22 mouse cellular contexts compared by ENCODE assay signal in the genomic region with DNA sequence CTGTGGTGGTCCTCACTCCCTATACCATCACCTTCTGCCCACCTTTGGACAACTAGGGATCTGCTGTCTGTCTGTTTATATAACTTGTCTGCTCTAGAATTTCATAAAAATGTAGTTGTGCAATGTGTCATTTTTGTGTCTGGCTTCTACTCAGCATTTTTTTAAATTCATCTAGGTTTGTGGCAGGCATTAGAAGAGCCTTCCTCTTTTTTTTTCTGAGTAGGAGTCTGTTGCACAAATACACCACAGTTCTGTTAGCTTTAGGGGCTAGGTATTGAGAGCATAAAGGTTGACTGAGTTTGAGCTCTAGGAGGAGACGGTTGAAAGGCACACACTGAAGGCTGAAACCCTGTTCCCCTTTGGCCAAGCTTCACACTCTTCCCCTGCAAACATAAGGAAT. TPM values are rescaled to one million over a fixed set of nuclear protein-coding genes. Genes with fewer than 3 reads are reported as not detected.
DNase-seq lines count a peak whose midpoint lies in the region; ATAC-seq and TF ChIP-seq lines count a peak whose summit lies in the region.
"Had no signal": no experiment of that assay in that cellular context is flagged by ENCODE, and none has a peak within 500 bp of the region (broad histone marks: within the 10 kb centered on the region; RNA-seq: fewer than 3 reads in every experiment).

No protein-coding gene starts in this region.

- no peaks in the 10 kb centered on the region for H3K27me3 ChIP-seq in heart, postnatal 0 days (ENCODE audit: control insufficient read depth, insufficient read depth, low read length)
- no peaks in the 10 kb centered on the region for H3K27me3 ChIP-seq in lung, postnatal 0 days (replicated peaks; ENCODE audit: insufficient read depth, low read length)
- H3K27me3 ChIP-seq: embryonic facial prominence, embryonic 15.5 days; hindbrain, embryonic 13.5 days; intestine, embryonic 15.5 days had no signal

- no peak overlapping the region for H3K4me3 ChIP-seq in heart, postnatal 0 days (ENCODE audit: low read depth, low read length)
- H3K4me3 ChIP-seq in lung, postnatal 0 days (ENCODE audit: low read depth, low read length): no peak overlapping the region
- no peak overlapping the region for H3K4me3 ChIP-seq in lung, adult 2 months (replicated peaks; ENCODE audit: extremely low read depth, low read depth, low read length)
- H3K4me3 ChIP-seq in brown adipose tissue, adult 24 weeks (ENCODE audit: insufficient read depth, low read depth, low read length): no peak overlapping the region
- H3K4me3 ChIP-seq: embryonic facial prominence, embryonic 15.5 days; erythroblast, embryonic 14.5 days; forebrain, embryonic 10.5 days; heart, adult 2 months; hindbrain, embryonic 13.5 days; intestine, embryonic 15.5 days had no signal

- ATAC-seq in heart, postnatal 0 days (ENCODE audit: insufficient read depth, low read depth): no peak
- ATAC-seq in lung, postnatal 0 days: no peak
- ATAC-seq in megakaryocyte, adult 5-6 weeks (ENCODE audit: poor library complexity, severe bottlenecking): peak; percentile 71
- ATAC-seq: forebrain, embryonic 14.5 days; intestine, embryonic 15.5 days had no signal

- intact Hi-C loops in heart, postnatal 36 days (cut with DNase I): no loop called here

- no peak for TF ChIP-seq POLR2A in lung, adult 2 months (IDR thresholded peaks at IDR 0.05; ENCODE audit: borderline replicate concordance, extremely low read depth, low read depth, low read length)

- H3K4me1 ChIP-seq in heart, postnatal 0 days (ENCODE audit: control insufficient read depth, insufficient read depth): peaks cover 29% of the 10 kb centered on the region
- H3K4me1 ChIP-seq in lung, postnatal 0 days (ENCODE audit: insufficient read depth, low read depth, low read length): no peaks in the 10 kb centered on the region
- peaks cover 3% of the 10 kb centered on the region; the same call in 1 of the 2 replicates for H3K4me1 ChIP-seq in lung, adult 2 months (ENCODE audit: control insufficient read depth, insufficient read depth, low read length)
- H3K4me1 ChIP-seq in brown adipose tissue, adult 24 weeks (ENCODE audit: control insufficient read depth, insufficient read depth, insufficient read length, low read length): peaks cover 11% of the 10 kb centered on the region
- H3K4me1 ChIP-seq: forebrain, embryonic 10.5 days had no signal

- H3K27ac ChIP-seq in heart, postnatal 0 days (ENCODE audit: low read depth): peak overlapping the region; percentile 90
- H3K27ac ChIP-seq in lung, postnatal 0 days (ENCODE audit: low read length): no peak overlapping the region
- H3K27ac ChIP-seq in brown adipose tissue, adult 24 weeks (replicated peaks; ENCODE audit: low read depth, low read length): peak overlapping the region; percentile 93
- H3K27ac ChIP-seq: embryonic facial prominence, embryonic 15.5 days; forebrain, embryonic 10.5 days; hindbrain, embryonic 13.5 days; intestine, embryonic 15.5 days had no signal

- 72% methylated on average over 1 of the region's 1 CpGs for WGBS in heart, postnatal 0 days
- 36% methylated on average over 1 of the region's 1 CpGs for WGBS in lung, postnatal 0 days
- 63% methylated on average over 1 of the region's 1 CpGs for WGBS in lung, adult 2 months

- H3K4me2 ChIP-seq in heart, postnatal 0 days (ENCODE audit: low read depth, low read length): no peak overlapping the region
- H3K4me2 ChIP-seq in lung, postnatal 0 days (replicated peaks; ENCODE audit: low read depth, low read length): no peak overlapping the region
- H3K4me2 ChIP-seq: embryonic facial prominence, embryonic 15.5 days; heart, embryonic 11.5 days; hindbrain, embryonic 13.5 days; intestine, embryonic 15.5 days had no signal

- H3K36me3 ChIP-seq in heart, postnatal 0 days (replicated peaks; ENCODE audit: control insufficient read depth, insufficient read depth, low read length): no peaks in the 10 kb centered on the region
- no peaks in the 10 kb centered on the region for H3K36me3 ChIP-seq in lung, postnatal 0 days (ENCODE audit: insufficient read depth, low read length)
- H3K36me3 ChIP-seq: embryonic facial prominence, embryonic 15.5 days; forebrain, embryonic 10.5 days; hindbrain, embryonic 13.5 days; intestine, embryonic 15.5 days had no signal

- no peaks in the 10 kb centered on the region for H3K9me3 ChIP-seq in heart, postnatal 0 days (replicated peaks; ENCODE audit: control insufficient read depth, low read length)
- H3K9me3 ChIP-seq in lung, postnatal 0 days (ENCODE audit: low read length): no peaks in the 10 kb centered on the region
- H3K9me3 ChIP-seq: embryonic facial prominence, embryonic 15.5 days; forebrain, embryonic 10.5 days; hindbrain, embryonic 13.5 days; intestine, embryonic 15.5 days had no signal

- DNase-seq in heart, postnatal 0 days (ENCODE audit: low spot score): no peak
- no peak for DNase-seq in heart, postnatal 36 days
- DNase-seq in lung, postnatal 0 days (ENCODE audit: low spot score): peak; percentile 16
- DNase-seq in lung, adult 2 months: no peak
- no peak for DNase-seq in frontal cortex, postnatal 25 days (ENCODE audit: low spot score in 2 of 2)
- DNase-seq in cerebellum, adult 11-12 months: no peak
- DNase-seq: adrenal gland, adult 2 months; adrenal gland, postnatal 25 days; cerebellum, adult 11 months; cerebellum, adult 9-10 months; cerebellum, postnatal 25 days; gastrocnemius, postnatal 10 days; heart, adult 2 months had no signal

- TF ChIP-seq CTCF in heart, postnatal 0 days (IDR thresholded peaks at IDR 0.05; ENCODE audit: low read depth): no peak
- TF ChIP-seq CTCF in lung, postnatal 0 days (IDR thresholded peaks at IDR 0.05): no peak
- TF ChIP-seq CTCF in lung, adult 2 months (IDR thresholded peaks at IDR 0.05; ENCODE audit: insufficient read depth, low read length): no peak

- TF ChIP-seq EP300 in heart, postnatal 0 days (IDR thresholded peaks at IDR 0.05; ENCODE audit: low read depth): no peak
- TF ChIP-seq EP300 in lung, postnatal 0 days (IDR thresholded peaks at IDR 0.05): no peak

- no peak overlapping the region for H3K9ac ChIP-seq in heart, postnatal 0 days (replicated peaks; ENCODE audit: low read depth, low read length)
- H3K9ac ChIP-seq in lung, postnatal 0 days (replicated peaks; ENCODE audit: low read depth): no peak overlapping the region
- H3K9ac ChIP-seq: embryonic facial prominence, embryonic 15.5 days; hindbrain, embryonic 13.5 days; intestine, embryonic 15.5 days had no signal

RNA-seq across cellular contexts. Expression of a gene that starts 7.6 kb away (rescaled TPM):
- total RNA-seq in heart, postnatal 0 days (2014; rRNA removed; ENCODE audit: low replicate concordance): 348 and 401 TPM in 2 replicates
- 197 and 202 TPM in 2 replicates for polyA plus RNA-seq in heart, postnatal 0 days (2015; fragmentation: Nextera tagmentation; extraction: Ambion mirVana)
- 100 to 1,000 TPM; 468 to 507 TPM for total RNA-seq in heart, postnatal 36 days (2021)
- 30.4 and 32.6 TPM in 2 replicates for polyA plus RNA-seq in lung, postnatal 0 days (2015; fragmentation: Nextera tagmentation; extraction: Ambion mirVana)
- polyA plus RNA-seq in lung, adult 2 months (2012; rRNA removed): 184 and 237 TPM in 2 replicates
- 229 and 288 TPM in 2 replicates for polyA plus RNA-seq in brown adipose tissue, adult 24 weeks (2012; ENCODE audit: insufficient read depth, insufficient read length, missing spikeins)
- 30.5 and 31.0 TPM in 2 replicates for total RNA-seq in megakaryocyte, adult 5-6 weeks (2015)
- 18.8 and 29.5 TPM in 2 replicates for total RNA-seq in megakaryocyte, adult 5-6 weeks (2017)

RNA-seq across cellular contexts. Expression of a gene that starts 16.1 kb away (rescaled TPM):
- 43.7 and 49.0 TPM in 2 replicates for total RNA-seq in heart, postnatal 0 days (2014; rRNA removed; ENCODE audit: low replicate concordance)
- 42.9 and 43.3 TPM in 2 replicates for polyA plus RNA-seq in heart, postnatal 0 days (2015; fragmentation: Nextera tagmentation; extraction: Ambion mirVana)
- total RNA-seq in heart, postnatal 36 days (2021): 10 to 100 TPM; 26.8 to 28.7 TPM
- 41.1 and 41.4 TPM in 2 replicates for polyA plus RNA-seq in lung, postnatal 0 days (2015; fragmentation: Nextera tagmentation; extraction: Ambion mirVana)
- 33.3 and 42.4 TPM in 2 replicates for polyA plus RNA-seq in lung, adult 2 months (2012; rRNA removed)
- 19.0 and 20.3 TPM in 2 replicates for polyA plus RNA-seq in brown adipose tissue, adult 24 weeks (2012; ENCODE audit: insufficient read depth, insufficient read length, missing spikeins)
- 33.3 and 41.5 TPM in 2 replicates for total RNA-seq in megakaryocyte, adult 5-6 weeks (2015)
- total RNA-seq in megakaryocyte, adult 5-6 weeks (2017): 23.7 and 24.4 TPM in 2 replicates
